Mouse (Mus musculus): ENCODE results near the gene Abhd17b. TPM values are rescaled to one million over a fixed set of nuclear protein-coding genes. Genes with fewer than 3 reads are reported as not detected.
"Not testable (repeated sequence)": the region's sequence is repeated elsewhere in the genome, so short reads cannot be mapped to it uniquely, and the experiment has no call there.

Gene Abhd17b
- polyA plus RNA-seq, 1 experiment = 30.7 TPM

- no peak overlapping the region for H3K27ac ChIP-seq (ENCODE audit: insufficient read depth, low read length)
- TF ChIP-seq POLR2A (IDR thresholded peaks at IDR 0.05; ENCODE audit: extremely low read depth, insufficient read depth, low read length) (no peak), CTCF (IDR thresholded peaks at IDR 0.05; ENCODE audit: extremely low read depth, insufficient read depth, low read length) (no peak)
These were observed 28.0 kb downstream of the Abhd17b start for GRCm38 (mm10) chr19:21680986-21681385.

DNA sequence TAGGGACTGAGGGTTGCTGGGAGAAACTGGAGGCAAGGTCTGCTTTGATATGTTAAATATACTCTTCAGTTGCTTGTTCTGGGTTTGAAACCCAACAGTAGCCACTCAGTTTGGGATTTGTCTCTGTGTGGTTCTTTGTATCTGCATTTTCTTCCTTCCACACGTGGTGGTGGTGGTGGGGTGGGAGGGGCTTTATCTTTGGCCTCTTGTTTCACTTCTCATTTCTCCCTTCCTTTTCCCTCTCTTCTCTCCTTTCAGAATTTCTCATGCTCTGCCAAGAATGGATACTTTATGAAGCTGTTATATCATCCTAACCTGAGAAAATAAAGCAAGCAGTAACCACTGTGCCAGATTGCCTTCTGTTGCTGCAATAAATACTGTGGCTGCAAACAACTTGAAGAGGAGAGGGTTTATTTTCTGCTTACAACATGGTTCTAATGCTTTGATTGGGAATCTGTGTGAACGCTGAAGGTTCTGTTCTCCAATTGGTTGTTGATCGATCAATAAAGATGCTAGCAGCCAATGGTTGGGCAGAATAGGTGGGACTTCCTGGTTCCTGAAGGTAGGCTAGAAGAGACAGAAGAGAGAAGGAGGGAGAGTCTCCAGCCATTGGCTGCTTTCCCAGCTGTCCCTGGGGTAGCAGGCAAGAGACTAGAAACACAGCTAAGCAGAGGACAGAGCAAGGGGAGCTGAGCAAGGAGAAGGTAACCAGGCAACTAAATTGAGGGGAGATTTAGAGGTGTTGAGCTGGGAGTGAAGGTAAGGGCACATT, 60.5 kb downstream of the Abhd17b start:
- TF ChIP-seq CTCF (IDR thresholded peaks at IDR 0.05; ENCODE audit: extremely low read depth, insufficient read depth, low read length) (no peak), POLR2A (IDR thresholded peaks at IDR 0.05; ENCODE audit: extremely low read depth, insufficient read depth, low read length) (no peak)
- Histone ChIP-seq H3K27ac (ENCODE audit: insufficient read depth, low read length) (no peak overlapping the region), H3K4me3 (ENCODE audit: insufficient read depth, low read length) (peak overlapping the region; percentile 18; the same call in 1 of the 2 replicates), H3K4me1 (ENCODE audit: control insufficient read depth, insufficient read depth, low read length) (no peaks in the 10 kb centered on the region)

More at GRCm38 (mm10) chr19:21680986-21681385, 28.0 kb downstream of the Abhd17b start:
- H3K4me3 ChIP-seq (ENCODE audit: insufficient read depth, low read length) = no peak overlapping the region
- H3K4me1 ChIP-seq (ENCODE audit: control insufficient read depth, insufficient read depth, low read length) = peaks cover 4% of the 10 kb centered on the region; the same call in 1 of the 2 replicates

GRCm38 (mm10) chr19:21714278-21714883, 61.4 kb downstream of the Abhd17b start:
- no peak for TF ChIP-seq CTCF (IDR thresholded peaks at IDR 0.05; ENCODE audit: extremely low read depth, insufficient read depth, low read length)
- TF ChIP-seq POLR2A (IDR thresholded peaks at IDR 0.05; ENCODE audit: extremely low read depth, insufficient read depth, low read length) = no peak

GRCm38 (mm10) chr19:21715005-21715442, 62.0 kb downstream of the Abhd17b start:
- Histone ChIP-seq H3K27ac (ENCODE audit: insufficient read depth, low read length) (no peak overlapping the region), H3K4me1 (ENCODE audit: control insufficient read depth, insufficient read depth, low read length) (no peaks in the 10 kb centered on the region), H3K4me3 (ENCODE audit: insufficient read depth, low read length) (no peak overlapping the region)
- no peak for TF ChIP-seq CTCF (IDR thresholded peaks at IDR 0.05; ENCODE audit: extremely low read depth, insufficient read depth, low read length)
- no peak for TF ChIP-seq POLR2A (IDR thresholded peaks at IDR 0.05; ENCODE audit: extremely low read depth, insufficient read depth, low read length)

More at GRCm38 (mm10) chr19:21714278-21714883, 61.4 kb downstream of the Abhd17b start:
- H3K4me1 ChIP-seq (ENCODE audit: control insufficient read depth, insufficient read depth, low read length) = no peaks in the 10 kb centered on the region
- no peak overlapping the region for H3K27ac ChIP-seq (ENCODE audit: insufficient read depth, low read length)
- H3K4me3 ChIP-seq (ENCODE audit: insufficient read depth, low read length) = peak overlapping the region; percentile 18; the same call in 1 of the 2 replicates

GRCm38 (mm10) chr19:21715515-21715914, 62.5 kb downstream of the Abhd17b start:
- Histone ChIP-seq H3K27ac (ENCODE audit: insufficient read depth, low read length) (no peak overlapping the region), H3K4me3 (ENCODE audit: insufficient read depth, low read length) (no peak overlapping the region), H3K4me1 (ENCODE audit: control insufficient read depth, insufficient read depth, low read length) (no peaks in the 10 kb centered on the region)
- no peak for TF ChIP-seq CTCF (IDR thresholded peaks at IDR 0.05; ENCODE audit: extremely low read depth, insufficient read depth, low read length)
- no peak for TF ChIP-seq POLR2A (IDR thresholded peaks at IDR 0.05; ENCODE audit: extremely low read depth, insufficient read depth, low read length)

GRCm38 (mm10) chr19:21716456-21716855, 63.5 kb downstream of the Abhd17b start:
- H3K27ac ChIP-seq (ENCODE audit: insufficient read depth, low read length) = no peak overlapping the region
- TF ChIP-seq CTCF (IDR thresholded peaks at IDR 0.05; ENCODE audit: extremely low read depth, insufficient read depth, low read length) (no peak), POLR2A (IDR thresholded peaks at IDR 0.05; ENCODE audit: extremely low read depth, insufficient read depth, low read length) (no peak)
- no peak overlapping the region for H3K4me3 ChIP-seq (ENCODE audit: insufficient read depth, low read length)
- no peaks in the 10 kb centered on the region for H3K4me1 ChIP-seq (ENCODE audit: control insufficient read depth, insufficient read depth, low read length)

- Histone ChIP-seq H3K4me1 (ENCODE audit: control insufficient read depth, insufficient read depth, low read length) (no peaks in the 10 kb centered on the region), H3K27ac (ENCODE audit: insufficient read depth, low read length) (no peak overlapping the region), H3K4me3 (ENCODE audit: insufficient read depth, low read length) (no peak overlapping the region)
- TF ChIP-seq CTCF (IDR thresholded peaks at IDR 0.05; ENCODE audit: extremely low read depth, insufficient read depth, low read length) (no peak), POLR2A (IDR thresholded peaks at IDR 0.05; ENCODE audit: extremely low read depth, insufficient read depth, low read length) (no peak)
These were observed 66.2 kb downstream of the Abhd17b start for GRCm38 (mm10) chr19:21719206-21719605.

DNA sequence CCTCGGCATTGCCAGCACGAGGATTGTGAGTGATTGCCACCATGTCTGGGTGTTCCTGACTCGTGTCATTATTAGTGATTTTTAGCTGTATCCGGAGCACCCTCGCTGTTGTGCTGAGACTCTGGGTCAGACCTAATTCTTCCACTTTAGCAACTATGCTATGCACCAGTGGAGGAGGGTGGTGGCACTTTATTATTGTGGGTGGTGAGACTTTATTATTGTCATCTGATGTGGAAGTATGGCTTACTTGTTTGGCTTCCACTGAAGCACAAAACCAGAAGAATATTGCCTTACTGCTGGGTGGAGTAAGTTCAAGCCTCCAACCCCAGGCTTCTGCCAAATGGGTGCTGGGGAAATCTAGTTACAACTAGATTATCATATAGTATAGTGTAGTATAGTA, 68.0 kb downstream of the Abhd17b start:
- TF ChIP-seq CTCF (IDR thresholded peaks at IDR 0.05; ENCODE audit: extremely low read depth, insufficient read depth, low read length) (no peak), POLR2A (IDR thresholded peaks at IDR 0.05; ENCODE audit: extremely low read depth, insufficient read depth, low read length) (no peak)
- Histone ChIP-seq H3K27ac (ENCODE audit: insufficient read depth, low read length) (no peak overlapping the region), H3K4me1 (ENCODE audit: control insufficient read depth, insufficient read depth, low read length) (no peaks in the 10 kb centered on the region), H3K4me3 (ENCODE audit: insufficient read depth, low read length) (no peak overlapping the region)

- H3K27ac ChIP-seq (ENCODE audit: insufficient read depth, low read length) = not testable (repeated sequence)
These were observed 70.3 kb downstream of the Abhd17b start for GRCm38 (mm10) chr19:21723280-21723679.

More at GRCm38 (mm10) chr19:21723280-21723679, 70.3 kb downstream of the Abhd17b start:
- not testable (repeated sequence) for H3K4me3 ChIP-seq (ENCODE audit: insufficient read depth, low read length); H3K4me1 ChIP-seq (ENCODE audit: control insufficient read depth, insufficient read depth, low read length)
